Mouse (Mus musculus) ES-Bruce4 (cell line): ENCODE measurements at regions not wholly inside any gene's neighbourhood (a gene's known extent, or its start where the extent isn't known, plus 50 kb on each side); places are given as distances from the start of the nearest gene placed in this dataset.

Source experiments
- CTCF ChIP-seq: IDR thresholded peaks from one replicate; pipeline ENCODE4 v1.8.1; 2011; ENCODE audit warnings: low read depth, low read length
- POLR2A ChIP-seq: IDR thresholded peaks from one replicate; pipeline ENCODE4 v1.8.1; 2011; ENCODE audit warnings: low read length; ENCODE audit not compliant: insufficient read depth

DNA sequence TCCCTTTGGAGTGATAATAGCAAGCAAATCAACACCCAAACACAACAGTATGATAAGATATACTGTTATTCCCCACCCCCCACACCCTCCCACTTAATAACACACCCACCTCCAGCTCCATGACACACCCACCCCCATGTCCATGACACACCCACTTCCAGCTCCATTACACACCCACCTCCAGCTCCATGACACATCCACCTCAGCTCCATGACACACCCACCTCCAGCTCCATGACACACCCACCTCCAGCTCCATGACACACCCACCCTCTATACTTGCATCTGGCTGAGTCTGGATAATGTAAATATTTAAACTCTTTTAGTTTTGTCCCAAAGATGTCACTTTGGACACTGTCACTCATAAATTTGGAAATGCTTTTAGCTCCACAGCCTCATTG, 129.5 kb downstream of the Cmpk2 start:
- no peak for TF ChIP-seq POLR2A
- TF ChIP-seq CTCF: no peak
